Mouse (Mus musculus): ENCODE results near the gene Arnt2. TPM values are rescaled to one million over a fixed set of nuclear protein-coding genes. Genes with fewer than 3 reads are reported as not detected.

Arnt2 gene
- polyA plus RNA-seq, 1 experiment from 2014 or later = 3.1 TPM

DNA sequence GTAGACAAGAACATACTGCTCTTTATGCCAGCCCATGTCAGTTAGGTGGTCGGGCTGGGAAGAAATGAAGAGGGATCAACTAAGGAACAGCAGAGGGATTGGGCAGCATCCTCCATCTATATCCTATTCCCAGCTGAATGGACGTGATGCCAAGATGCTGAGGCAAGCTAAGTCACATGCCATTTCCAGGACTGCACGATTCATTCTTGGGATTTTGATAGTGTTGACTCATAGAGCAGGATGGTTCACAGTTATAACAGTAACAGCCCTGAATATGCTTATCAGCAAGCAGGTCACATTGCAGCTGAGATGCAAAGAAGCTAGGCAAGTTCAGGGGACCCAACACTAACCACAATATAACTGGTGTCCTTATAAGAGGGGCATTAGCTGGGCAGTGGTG, 76.0 kb downstream of the Arnt2 start:
- Histone ChIP-seq H3K4me3 (ENCODE audit: low read depth, low read length) (no peak overlapping the region), H3K9me3 (replicated peaks; ENCODE audit: control insufficient read depth, low read length) (no peaks in the 10 kb centered on the region), H3K4me2 (no peak overlapping the region), H3K36me3 (ENCODE audit: control insufficient read depth, insufficient read depth, low read length) (no peaks in the 10 kb centered on the region), H3K9ac (ENCODE audit: low read depth, low read length) (no peak overlapping the region), H3K4me1 (ENCODE audit: control insufficient read depth, insufficient read depth, low read length) (peaks cover 19% of the 10 kb centered on the region), H3K27ac (ENCODE audit: low read depth, low read length) (no peak overlapping the region), H3K27me3 (ENCODE audit: control insufficient read depth, insufficient read depth, low read length) (no peaks in the 10 kb centered on the region)
- no peak for ATAC-seq (replicated peaks; ENCODE audit: insufficient number of reproducible peaks, low FRiP score, low TSS enrichment)
- WGBS (ENCODE audit: insufficient replicate concordance) = 60% methylated on average over 3 of the region's 3 CpGs

DNA sequence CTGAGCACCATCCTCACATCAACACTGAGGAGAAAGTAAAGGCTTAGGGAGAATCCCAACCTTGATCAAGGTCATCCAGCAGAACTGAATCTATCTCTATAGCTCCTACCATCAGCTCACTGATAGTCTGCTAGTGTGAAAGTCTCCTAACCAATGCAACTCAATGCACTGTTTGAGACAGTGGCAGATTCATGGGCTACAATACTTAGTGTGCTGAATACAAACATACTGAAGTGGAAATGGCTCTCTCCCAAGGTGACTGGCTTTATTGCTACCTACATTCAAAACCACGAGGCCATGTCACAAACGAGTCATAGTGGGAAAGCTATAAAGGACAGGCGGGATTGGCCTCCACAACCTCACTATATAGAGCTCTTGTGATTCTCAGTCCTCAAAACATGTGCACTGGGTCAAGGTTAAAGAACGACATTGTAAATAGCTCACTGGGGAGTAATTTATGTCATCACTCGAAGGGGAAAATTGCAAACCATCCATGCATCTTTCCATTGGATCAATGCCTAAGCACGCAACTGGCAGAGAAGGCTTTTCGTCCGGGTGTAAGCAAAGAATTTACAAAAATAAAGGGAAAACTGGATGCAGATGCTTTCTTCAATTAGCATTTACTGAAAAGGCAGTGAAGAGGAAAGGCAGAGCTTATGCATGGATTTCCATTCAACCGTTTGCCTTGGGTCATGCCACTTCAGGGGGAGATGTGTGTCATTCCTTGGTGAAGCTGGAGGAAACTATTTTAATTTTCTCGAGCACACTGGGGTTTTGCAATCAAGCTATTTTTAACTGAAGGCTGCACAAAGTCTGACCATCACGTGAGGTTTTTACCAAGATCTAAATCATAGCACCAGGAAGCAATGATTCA, 77.4 kb downstream of the Arnt2 start:
- H3K4me2 ChIP-seq = no peak overlapping the region
- no peak for ATAC-seq (replicated peaks; ENCODE audit: insufficient number of reproducible peaks, low FRiP score, low TSS enrichment)
- H3K4me3 ChIP-seq (ENCODE audit: low read depth, low read length) = no peak overlapping the region
- 67% methylated on average over 11 of the region's 11 CpGs for WGBS (ENCODE audit: insufficient replicate concordance)
- no peak overlapping the region for H3K9ac ChIP-seq (ENCODE audit: low read depth, low read length)
- no peaks in the 10 kb centered on the region for H3K36me3 ChIP-seq (ENCODE audit: control insufficient read depth, insufficient read depth, low read length)
- peaks cover 19% of the 10 kb centered on the region for H3K4me1 ChIP-seq (ENCODE audit: control insufficient read depth, insufficient read depth, low read length)
- H3K27ac ChIP-seq (ENCODE audit: low read depth, low read length) = no peak overlapping the region
- no peaks in the 10 kb centered on the region for H3K27me3 ChIP-seq (ENCODE audit: control insufficient read depth, insufficient read depth, low read length)
- no peaks in the 10 kb centered on the region for H3K9me3 ChIP-seq (replicated peaks; ENCODE audit: control insufficient read depth, low read length)

DNA sequence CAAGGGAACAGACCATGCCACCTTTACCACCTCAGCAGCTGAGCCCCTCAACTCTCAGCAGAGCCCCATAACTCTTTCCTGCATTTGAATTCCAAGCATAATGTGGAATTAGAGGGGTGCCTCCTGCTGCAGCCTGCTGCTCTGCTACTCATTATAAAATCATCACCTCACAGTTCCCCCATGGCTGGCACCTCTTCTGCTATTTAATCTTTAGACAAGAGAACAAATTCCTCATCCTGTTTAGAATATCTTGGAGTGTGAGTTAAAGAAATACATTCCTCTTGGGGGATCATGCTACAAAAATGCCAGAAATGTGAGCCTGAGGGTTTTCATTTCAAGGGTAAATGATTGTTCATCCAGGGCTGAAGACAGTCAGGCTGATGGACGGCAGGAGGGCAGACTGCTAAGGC, 80.8 kb downstream of the Arnt2 start:
- Histone ChIP-seq H3K4me2 (no peak overlapping the region), H3K9me3 (replicated peaks; ENCODE audit: control insufficient read depth, low read length) (no peaks in the 10 kb centered on the region), H3K4me3 (ENCODE audit: low read depth, low read length) (no peak overlapping the region), H3K27me3 (ENCODE audit: control insufficient read depth, insufficient read depth, low read length) (no peaks in the 10 kb centered on the region), H3K27ac (ENCODE audit: low read depth, low read length) (peak overlapping the region; percentile 16; the same call in 1 of the 2 replicates), H3K9ac (ENCODE audit: low read depth, low read length) (no peak overlapping the region), H3K4me1 (ENCODE audit: control insufficient read depth, insufficient read depth, low read length) (peaks cover 6% of the 10 kb centered on the region; the same call in 1 of the 2 replicates), H3K36me3 (ENCODE audit: control insufficient read depth, insufficient read depth, low read length) (no peaks in the 10 kb centered on the region)
- no peak for ATAC-seq (replicated peaks; ENCODE audit: insufficient number of reproducible peaks, low FRiP score, low TSS enrichment)
- 10% methylated on average over 1 of the region's 1 CpGs for WGBS (ENCODE audit: insufficient replicate concordance)

DNA sequence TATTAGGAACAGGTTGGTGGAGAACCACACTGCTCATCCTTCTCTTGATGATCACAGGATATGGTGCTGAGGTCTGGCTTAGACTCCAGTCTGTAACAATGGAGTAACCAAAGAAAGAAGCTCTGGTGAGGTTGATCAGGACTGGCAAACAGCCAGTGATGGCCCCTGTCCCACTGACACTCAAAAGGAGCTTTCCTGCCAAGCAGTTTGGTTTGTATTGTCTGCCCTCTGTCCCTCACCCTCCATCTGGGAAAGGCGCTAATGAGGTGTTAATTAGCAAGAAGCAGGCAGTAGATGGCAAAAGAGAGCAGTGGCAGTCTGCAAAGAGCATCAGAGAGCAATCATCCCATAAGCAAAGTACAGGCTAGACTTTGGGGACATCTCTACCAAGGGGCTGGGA, 81.2 kb downstream of the Arnt2 start:
- ATAC-seq (replicated peaks; ENCODE audit: insufficient number of reproducible peaks, low FRiP score, low TSS enrichment) = no peak
- no peaks in the 10 kb centered on the region for H3K9me3 ChIP-seq (replicated peaks; ENCODE audit: control insufficient read depth, low read length)
- peak overlapping the region; percentile 16; the same call in 1 of the 2 replicates for H3K27ac ChIP-seq (ENCODE audit: low read depth, low read length)
- H3K27me3 ChIP-seq (ENCODE audit: control insufficient read depth, insufficient read depth, low read length) = no peaks in the 10 kb centered on the region
- no peaks in the 10 kb centered on the region for H3K36me3 ChIP-seq (ENCODE audit: control insufficient read depth, insufficient read depth, low read length)
- no peak overlapping the region for H3K9ac ChIP-seq (ENCODE audit: low read depth, low read length)
- H3K4me3 ChIP-seq (ENCODE audit: low read depth, low read length) = no peak overlapping the region
- H3K4me2 ChIP-seq = no peak overlapping the region
- 10% methylated on average over 1 of the region's 1 CpGs for WGBS (ENCODE audit: insufficient replicate concordance)
- peaks cover 6% of the 10 kb centered on the region; the same call in 1 of the 2 replicates for H3K4me1 ChIP-seq (ENCODE audit: control insufficient read depth, insufficient read depth, low read length)

DNA sequence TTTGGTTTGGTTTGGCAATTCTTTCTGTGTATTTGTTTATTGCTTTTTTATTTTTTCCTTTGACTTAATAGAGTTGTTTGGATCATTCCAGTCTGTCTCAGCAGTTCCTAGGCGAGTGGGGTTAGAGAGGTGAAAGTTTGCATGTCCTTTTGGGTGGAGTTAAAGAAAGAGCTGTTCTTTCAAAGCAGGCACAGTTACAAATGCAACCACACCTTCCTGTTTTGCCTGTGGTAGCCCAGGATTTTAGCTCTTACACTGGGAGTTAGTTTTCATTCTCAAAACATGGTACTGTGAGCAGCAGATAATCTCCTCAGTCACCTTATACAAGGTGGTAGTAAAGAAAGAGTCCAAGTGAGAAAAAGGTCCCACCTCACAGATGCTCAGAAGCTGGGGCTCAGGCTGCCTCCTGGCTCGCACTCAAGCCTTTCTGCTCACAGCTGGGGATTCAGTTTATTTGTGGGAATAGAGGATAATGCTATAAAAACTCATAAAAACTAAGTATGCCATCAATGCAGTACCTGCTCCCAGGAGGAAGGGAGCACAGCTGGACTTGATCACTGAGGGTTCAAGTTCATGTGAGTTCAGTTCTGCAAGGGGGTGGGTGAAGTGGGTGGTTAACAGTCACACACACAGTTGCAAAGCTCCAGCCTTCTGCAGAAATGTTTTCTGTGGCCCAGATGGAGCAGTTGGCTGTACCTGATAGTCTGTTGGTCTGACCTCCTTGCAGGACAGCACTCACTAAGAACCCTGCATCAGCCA, 84.2 kb downstream of the Arnt2 start:
- Histone ChIP-seq H3K4me3 (ENCODE audit: low read depth, low read length) (no peak overlapping the region), H3K27me3 (ENCODE audit: control insufficient read depth, insufficient read depth, low read length) (no peaks in the 10 kb centered on the region), H3K36me3 (ENCODE audit: control insufficient read depth, insufficient read depth, low read length) (no peaks in the 10 kb centered on the region), H3K9me3 (replicated peaks; ENCODE audit: control insufficient read depth, low read length) (no peaks in the 10 kb centered on the region), H3K9ac (ENCODE audit: low read depth, low read length) (no peak overlapping the region), H3K27ac (ENCODE audit: low read depth, low read length) (no peak overlapping the region), H3K4me1 (ENCODE audit: control insufficient read depth, insufficient read depth, low read length) (no peaks in the 10 kb centered on the region; the same call in 1 of the 2 replicates), H3K4me2 (no peak overlapping the region)
- no peak for ATAC-seq (replicated peaks; ENCODE audit: insufficient number of reproducible peaks, low FRiP score, low TSS enrichment)
- WGBS (ENCODE audit: insufficient replicate concordance) = 72% methylated on average over 2 of the region's 2 CpGs

DNA sequence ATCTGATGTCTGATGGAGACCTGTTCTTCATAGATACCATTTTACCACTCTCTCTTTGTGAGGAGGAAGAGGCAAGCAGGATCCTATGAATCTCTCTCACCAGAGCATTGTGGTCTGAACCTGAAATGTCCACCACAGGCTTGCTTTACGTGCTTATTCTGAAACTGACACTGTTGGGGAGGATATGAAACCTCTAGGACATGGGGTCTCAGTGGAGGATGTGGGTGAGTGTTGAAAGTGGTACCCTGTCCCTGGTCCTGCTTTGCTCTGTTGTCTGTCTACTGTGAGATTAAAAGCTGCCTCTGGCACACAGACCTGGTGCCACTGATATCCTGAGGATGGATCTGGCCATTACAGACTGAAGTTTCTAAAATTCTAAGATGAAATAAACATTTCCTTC, 88.4 kb downstream of the Arnt2 start:
- WGBS (ENCODE audit: insufficient replicate concordance) = 75% methylated on average over 1 of the region's 1 CpGs

DNA sequence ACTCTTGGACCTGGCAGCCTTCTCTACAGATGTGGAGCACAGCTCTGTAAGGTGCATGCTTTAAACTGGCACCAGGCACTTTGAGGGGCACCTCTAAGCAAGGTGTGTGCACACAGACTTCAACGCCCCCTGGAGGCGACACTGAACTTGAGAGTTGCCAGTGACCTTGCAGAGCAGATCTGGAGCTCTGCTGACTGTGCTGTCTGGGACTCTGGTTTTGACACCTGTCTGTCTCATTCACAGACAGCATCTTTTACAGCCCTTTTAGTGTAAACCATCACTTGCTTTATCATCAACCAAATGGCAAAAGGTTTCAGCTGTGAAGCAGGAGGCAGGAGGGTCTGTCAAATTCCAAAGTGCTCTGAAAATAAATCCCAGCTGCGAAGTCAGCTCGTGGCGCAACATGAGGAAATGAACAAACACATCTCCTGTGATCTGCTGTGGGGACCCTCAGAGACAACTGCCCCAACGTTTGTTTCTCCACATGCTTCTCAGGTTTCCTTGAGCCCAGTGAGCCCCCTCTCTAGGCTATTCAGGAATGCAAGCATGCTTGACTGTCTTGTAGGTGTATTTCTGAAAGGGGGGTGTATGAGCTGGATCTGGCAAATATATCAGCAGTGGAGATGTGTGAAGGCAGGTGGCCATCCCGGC, 94.5 kb downstream of the Arnt2 start:
- Histone ChIP-seq H3K27ac (ENCODE audit: low read depth, low read length) (no peak overlapping the region), H3K9me3 (replicated peaks; ENCODE audit: control insufficient read depth, low read length) (no peaks in the 10 kb centered on the region), H3K4me1 (ENCODE audit: control insufficient read depth, insufficient read depth, low read length) (no peaks in the 10 kb centered on the region), H3K9ac (ENCODE audit: low read depth, low read length) (no peak overlapping the region), H3K4me2 (no peak overlapping the region), H3K27me3 (ENCODE audit: control insufficient read depth, insufficient read depth, low read length) (no peaks in the 10 kb centered on the region), H3K36me3 (ENCODE audit: control insufficient read depth, insufficient read depth, low read length) (no peaks in the 10 kb centered on the region), H3K4me3 (ENCODE audit: low read depth, low read length) (no peak overlapping the region)
- ATAC-seq (replicated peaks; ENCODE audit: insufficient number of reproducible peaks, low FRiP score, low TSS enrichment) = no peak
- 48% methylated on average over 7 of the region's 7 CpGs for WGBS (ENCODE audit: insufficient replicate concordance)

More for the DNA sequence above, 88.4 kb downstream of the Arnt2 start:
- H3K9me3 ChIP-seq (replicated peaks; ENCODE audit: control insufficient read depth, low read length) = no peaks in the 10 kb centered on the region
- H3K27ac ChIP-seq (ENCODE audit: low read depth, low read length) = no peak overlapping the region
- no peak overlapping the region for H3K4me2 ChIP-seq
- H3K9ac ChIP-seq (ENCODE audit: low read depth, low read length) = no peak overlapping the region
- H3K36me3 ChIP-seq (ENCODE audit: control insufficient read depth, insufficient read depth, low read length) = no peaks in the 10 kb centered on the region
- H3K27me3 ChIP-seq (ENCODE audit: control insufficient read depth, insufficient read depth, low read length) = no peaks in the 10 kb centered on the region
- no peaks in the 10 kb centered on the region for H3K4me1 ChIP-seq (ENCODE audit: control insufficient read depth, insufficient read depth, low read length)
- no peak for ATAC-seq (replicated peaks; ENCODE audit: insufficient number of reproducible peaks, low FRiP score, low TSS enrichment)
- no peak overlapping the region for H3K4me3 ChIP-seq (ENCODE audit: low read depth, low read length)

DNA sequence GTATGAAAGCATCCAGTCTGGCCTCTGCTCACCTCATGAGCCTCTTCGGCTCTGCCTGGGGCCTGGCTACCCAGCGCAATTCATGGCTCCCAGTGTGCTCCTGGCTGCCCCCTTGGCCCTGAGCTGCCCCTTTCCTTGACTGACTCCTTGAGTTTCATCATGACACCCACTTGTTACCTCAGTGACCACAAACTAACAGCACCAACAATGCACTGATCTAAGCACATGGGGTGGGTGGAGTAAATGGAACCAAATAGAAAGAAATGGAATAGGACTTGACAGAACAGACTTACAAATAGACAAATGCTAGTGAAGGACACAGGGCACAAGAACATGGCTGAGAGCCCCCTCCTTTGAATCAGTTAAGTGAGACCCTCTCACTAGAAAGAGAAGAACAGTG, 95.2 kb downstream of the Arnt2 start:
- no peak overlapping the region for H3K4me2 ChIP-seq
- WGBS (ENCODE audit: insufficient replicate concordance) = 94% methylated on average over 2 of the region's 2 CpGs
- no peaks in the 10 kb centered on the region for H3K36me3 ChIP-seq (ENCODE audit: control insufficient read depth, insufficient read depth, low read length)
- no peak overlapping the region for H3K27ac ChIP-seq (ENCODE audit: low read depth, low read length)
- no peaks in the 10 kb centered on the region for H3K4me1 ChIP-seq (ENCODE audit: control insufficient read depth, insufficient read depth, low read length)
- H3K4me3 ChIP-seq (ENCODE audit: low read depth, low read length) = no peak overlapping the region
- H3K27me3 ChIP-seq (ENCODE audit: control insufficient read depth, insufficient read depth, low read length) = no peaks in the 10 kb centered on the region
- H3K9me3 ChIP-seq (replicated peaks; ENCODE audit: control insufficient read depth, low read length) = no peaks in the 10 kb centered on the region
- no peak overlapping the region for H3K9ac ChIP-seq (ENCODE audit: low read depth, low read length)
- no peak for ATAC-seq (replicated peaks; ENCODE audit: insufficient number of reproducible peaks, low FRiP score, low TSS enrichment)
